Mouse (Mus musculus) kidney, adult 2 months (tissue): ENCODE data around the gene Pacs1. TPM values are rescaled to one million over a fixed set of nuclear protein-coding genes. Genes with fewer than 3 reads are reported as not detected.
"Not testable (repeated sequence)": the region's sequence is repeated elsewhere in the genome, so short reads cannot be mapped to it uniquely, and the experiment has no call there.

Source experiments
- DNase-seq: peaks from one replicate; pipeline ENCODE4 v3.0.0; 2021
- H3K27ac ChIP-seq: fragments of 200-500 bp; 2 replicates; pipeline ENCODE4 v1.5.1; 2012; ENCODE audit warnings: low read depth, low read length, control low read depth, inconsistent platforms; ENCODE audit not compliant: insufficient read depth
- H3K27me3 ChIP-seq: fragments of 200-500 bp; replicated peaks from 2 replicates; pipeline ENCODE4 v1.6.1; 2012; ENCODE audit warnings: mild to moderate bottlenecking, moderate library complexity, low read length, inconsistent platforms; ENCODE audit not compliant: control insufficient read depth, insufficient read depth
- H3K36me3 ChIP-seq: fragments of 200-500 bp; 2 replicates; pipeline ENCODE4 v1.6.1; 2012; ENCODE audit warnings: mild to moderate bottlenecking, moderate library complexity, low read length, inconsistent platforms; ENCODE audit not compliant: control insufficient read depth, insufficient read depth
- H3K4me1 ChIP-seq: fragments of 200-500 bp; 2 replicates; pipeline ENCODE4 v1.6.1; 2011; ENCODE audit warnings: low read length; ENCODE audit not compliant: control insufficient read depth, insufficient read depth
- H3K4me3 ChIP-seq: fragments of 200-500 bp; 2 replicates; pipeline ENCODE4 v1.5.1; 2011; ENCODE audit warnings: mild to moderate bottlenecking, low read depth, low read length, control low read depth; ENCODE audit not compliant: insufficient read depth
- CTCF ChIP-seq: fragments of 200-500 bp; conservative IDR thresholded peaks from 2 replicates; pipeline ENCODE4 v1.5.1; 2011; ENCODE audit warnings: low read depth, mild to moderate bottlenecking, control low read depth, low read length, moderate library complexity, mixed read lengths; ENCODE audit not compliant: insufficient read depth, insufficient read length
- POLR2A ChIP-seq: fragments of 200-500 bp; IDR thresholded peaks from one replicate; pipeline ENCODE4 v1.6.1; 2011; ENCODE audit warnings: low read depth, low read length, control low read depth
- WGBS: fragments of 180-500 bp; shearing (Covaris S2); methylation state at CpG from one replicate; pipeline ENCODE4 v1.1.7; 2018; 5-methylcytosine and 5-hydroxymethylcytosine counted together
- polyA plus RNA-seq: library from polyadenylated mRNA; depleted of rRNA; stranded (reverse); fragments of >200 nt; gene quantifications from 2 replicates; pipeline ENCODE4 v1.2.3, GENCODE M21; 2012

The Pacs1 gene
- polyA plus RNA-seq, 1 experiment = 16.1 TPM

DNA sequence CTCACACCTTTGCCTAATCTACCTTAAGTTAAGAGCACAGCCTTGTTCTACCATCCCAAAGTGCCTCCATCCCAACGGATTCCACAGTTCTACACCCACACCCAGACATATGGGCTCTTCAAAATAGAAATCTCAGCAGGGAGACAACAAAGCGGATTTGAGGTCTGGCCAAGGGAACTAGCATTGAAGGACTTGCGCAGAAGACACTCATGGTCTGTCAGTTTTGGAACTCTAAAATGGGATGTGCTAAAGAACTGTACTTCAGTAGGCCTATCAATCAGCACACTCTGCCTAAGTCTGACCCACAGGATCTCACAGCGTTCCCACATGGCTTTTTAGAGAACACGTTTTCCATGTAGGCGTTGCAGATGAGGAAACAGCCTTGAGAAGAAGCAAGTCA lies 122.6 kb downstream of the Pacs1 start:
- Histone ChIP-seq H3K4me3 (no peak overlapping the region), H3K27me3 (no peaks in the 10 kb centered on the region), H3K27ac (no peak overlapping the region), H3K4me1 (no peaks in the 10 kb centered on the region), H3K36me3 (no peaks in the 10 kb centered on the region)
- no peak for DNase-seq
- TF ChIP-seq CTCF (no peak), POLR2A (no peak)
- 97% methylated on average over 6 of the region's 6 CpGs for WGBS

DNA sequence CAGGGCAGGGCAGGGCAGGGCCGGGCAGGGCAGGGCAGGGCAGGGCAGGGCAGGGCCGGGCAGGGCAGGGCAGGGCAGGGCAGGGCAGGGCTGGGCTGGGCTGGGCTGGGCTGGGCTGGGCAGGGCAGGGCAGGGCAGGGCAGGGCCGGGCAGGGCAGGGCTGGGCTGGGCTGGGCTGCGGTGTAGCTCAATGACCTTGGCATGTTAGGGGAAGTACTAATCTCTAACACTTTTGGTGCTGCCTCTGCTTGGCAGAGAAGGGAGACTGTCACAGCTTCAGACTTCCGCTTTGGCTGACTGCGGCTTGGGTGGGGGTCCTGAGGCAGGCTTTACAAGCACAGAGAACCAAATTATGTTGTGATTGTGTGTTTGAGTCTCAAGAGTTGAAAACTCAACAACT lies 123.9 kb downstream of the Pacs1 start:
- not testable (repeated sequence) for H3K4me1 ChIP-seq, H3K27me3 ChIP-seq, H3K36me3 ChIP-seq, DNase-seq, H3K27ac ChIP-seq, H3K4me3 ChIP-seq
- WGBS = 73% methylated on average over 5 of the region's 6 CpGs

DNA sequence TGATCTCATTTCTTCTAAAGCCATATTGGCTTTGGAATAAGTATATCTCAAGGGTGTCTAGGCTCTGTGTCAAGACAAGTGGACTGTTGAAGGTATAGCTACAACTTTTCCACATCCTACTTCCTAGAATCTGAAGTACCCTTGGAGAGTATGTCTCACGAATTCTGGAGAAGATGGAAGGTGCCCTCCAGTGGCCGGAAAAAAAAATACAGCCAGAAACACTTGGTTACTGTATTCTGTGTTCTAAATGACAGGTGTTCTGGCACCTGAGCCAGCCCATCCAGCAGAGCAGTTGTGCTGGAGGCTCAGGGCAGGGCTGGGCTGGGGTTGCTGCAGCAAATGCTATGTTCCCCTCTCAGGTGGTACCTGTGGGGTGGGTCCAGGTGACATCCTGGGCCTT lies 133.3 kb downstream of the Pacs1 start:
- DNase-seq = peak; percentile 74
- TF ChIP-seq CTCF = peak; percentile 34
- TF ChIP-seq POLR2A = no peak
- Histone ChIP-seq H3K36me3 (no peaks in the 10 kb centered on the region), H3K4me3 (no peak overlapping the region), H3K4me1 (no peaks in the 10 kb centered on the region), H3K27me3 (no peaks in the 10 kb centered on the region), H3K27ac (no peak overlapping the region)
- 10% methylated on average over 2 of the region's 2 CpGs for WGBS

DNA sequence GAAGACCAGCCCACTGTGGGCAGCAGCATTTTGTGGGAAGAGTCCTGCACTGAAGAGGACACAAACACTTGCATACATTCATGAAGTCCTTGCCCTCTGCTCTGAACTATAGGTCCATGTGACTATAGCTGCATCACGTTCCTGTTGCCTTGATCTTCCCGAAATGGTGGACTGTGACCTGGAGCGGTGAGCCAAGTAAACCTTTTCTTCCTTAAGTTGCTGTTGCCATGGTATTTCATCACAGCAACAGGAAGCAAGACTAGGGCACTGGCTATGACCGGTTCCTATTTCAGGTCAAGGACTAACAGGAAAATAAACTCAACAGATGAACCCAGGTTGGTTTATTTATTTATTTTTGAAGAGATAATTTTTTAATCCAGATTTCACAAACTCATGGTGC lies 141.7 kb downstream of the Pacs1 start:
- no peak for DNase-seq
- Histone ChIP-seq H3K4me1 (no peaks in the 10 kb centered on the region), H3K36me3 (no peaks in the 10 kb centered on the region), H3K4me3 (no peak overlapping the region), H3K27me3 (no peaks in the 10 kb centered on the region), H3K27ac (no peak overlapping the region)
- TF ChIP-seq POLR2A = no peak
- no peak for TF ChIP-seq CTCF
- WGBS = 24% methylated on average over 4 of the region's 4 CpGs

DNA sequence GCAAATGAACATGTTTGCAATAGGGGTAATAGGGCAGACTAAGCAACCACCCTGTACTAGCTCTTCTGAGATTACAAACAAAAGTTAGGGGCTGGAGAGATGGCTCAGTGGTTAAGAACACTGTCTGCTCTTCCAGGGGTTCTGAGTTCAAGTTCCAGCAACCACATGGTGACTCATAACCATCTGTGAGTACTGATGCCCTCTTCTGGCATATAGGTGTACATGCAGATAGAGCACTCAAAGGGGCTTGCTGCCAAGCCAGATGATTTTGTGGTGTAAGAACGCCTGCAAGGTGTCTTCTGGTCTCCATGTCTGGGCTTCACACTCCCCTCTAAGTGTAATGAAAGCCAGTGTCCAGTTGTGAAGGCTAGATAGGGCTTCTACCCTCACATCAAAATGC lies 143.1 kb downstream of the Pacs1 start:
- no peaks in the 10 kb centered on the region for H3K27me3 ChIP-seq
- WGBS = 62% methylated on average over 1 of the region's 1 CpGs
- H3K4me1 ChIP-seq = no peaks in the 10 kb centered on the region
- H3K36me3 ChIP-seq = no peaks in the 10 kb centered on the region
- DNase-seq = no peak
- H3K27ac ChIP-seq = no peak overlapping the region
- H3K4me3 ChIP-seq = no peak overlapping the region
- peak; percentile 45 for TF ChIP-seq CTCF
- no peak for TF ChIP-seq POLR2A

DNA sequence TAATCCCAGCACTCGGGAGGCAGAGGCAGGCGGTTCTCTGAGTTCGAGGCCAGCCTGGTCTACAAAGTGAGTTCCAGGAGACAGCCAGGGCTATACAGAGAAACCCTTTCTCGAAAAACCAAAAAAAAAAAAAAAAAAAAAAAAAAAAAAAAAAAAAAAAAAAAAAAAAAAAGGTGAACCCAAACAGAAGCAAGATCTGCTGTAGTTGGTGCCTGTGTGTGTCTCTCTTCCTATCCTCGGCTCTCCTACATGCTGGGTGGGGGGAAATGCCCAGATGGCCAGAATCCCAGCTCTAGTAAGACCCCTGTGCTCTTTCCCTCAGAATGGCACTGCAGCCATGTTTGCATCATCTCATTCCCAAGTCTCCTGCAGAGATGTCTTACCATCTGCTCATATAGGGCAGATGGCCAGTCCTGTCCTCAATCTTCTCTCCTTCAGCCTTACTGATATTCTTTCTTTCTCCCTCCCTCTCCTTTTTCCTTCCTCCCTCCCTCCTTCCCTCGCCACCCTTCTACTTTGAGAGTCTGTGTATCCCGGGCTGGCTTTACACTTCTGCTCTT lies 148.8 kb downstream of the Pacs1 start:
- TF ChIP-seq POLR2A = no peak
- TF ChIP-seq CTCF = no peak
- Histone ChIP-seq H3K4me1 (no peaks in the 10 kb centered on the region), H3K36me3 (no peaks in the 10 kb centered on the region), H3K27ac (no peak overlapping the region), H3K27me3 (no peaks in the 10 kb centered on the region), H3K4me3 (no peak overlapping the region)
- WGBS = 77% methylated on average over 7 of the region's 7 CpGs
- DNase-seq = no peak

DNA sequence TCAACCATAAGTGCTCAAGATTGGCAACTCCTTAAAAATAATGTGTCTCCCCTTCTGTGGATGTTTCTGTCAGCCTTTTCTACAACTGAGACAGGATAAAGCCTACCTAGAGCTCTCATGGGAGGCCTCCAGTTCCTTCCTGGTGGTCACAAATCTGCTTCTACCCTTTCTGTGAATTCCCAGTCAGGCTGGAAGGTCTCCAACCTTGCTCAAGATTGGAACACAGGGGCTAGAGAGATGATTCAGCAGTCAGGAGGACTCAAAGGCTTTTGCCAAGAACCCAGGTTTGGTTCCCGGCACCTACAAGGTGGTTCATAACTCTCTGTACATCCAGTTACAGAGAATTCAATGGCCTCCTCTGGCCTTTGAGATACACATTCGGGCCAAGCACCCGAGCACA lies 149.7 kb downstream of the Pacs1 start:
- WGBS = 84% methylated on average over 3 of the region's 3 CpGs
- H3K4me3 ChIP-seq = no peak overlapping the region
- TF ChIP-seq POLR2A (no peak), CTCF (no peak)
- no peaks in the 10 kb centered on the region for H3K27me3 ChIP-seq
- H3K4me1 ChIP-seq = no peaks in the 10 kb centered on the region
- DNase-seq = no peak
- no peak overlapping the region for H3K27ac ChIP-seq
- H3K36me3 ChIP-seq = no peaks in the 10 kb centered on the region

DNA sequence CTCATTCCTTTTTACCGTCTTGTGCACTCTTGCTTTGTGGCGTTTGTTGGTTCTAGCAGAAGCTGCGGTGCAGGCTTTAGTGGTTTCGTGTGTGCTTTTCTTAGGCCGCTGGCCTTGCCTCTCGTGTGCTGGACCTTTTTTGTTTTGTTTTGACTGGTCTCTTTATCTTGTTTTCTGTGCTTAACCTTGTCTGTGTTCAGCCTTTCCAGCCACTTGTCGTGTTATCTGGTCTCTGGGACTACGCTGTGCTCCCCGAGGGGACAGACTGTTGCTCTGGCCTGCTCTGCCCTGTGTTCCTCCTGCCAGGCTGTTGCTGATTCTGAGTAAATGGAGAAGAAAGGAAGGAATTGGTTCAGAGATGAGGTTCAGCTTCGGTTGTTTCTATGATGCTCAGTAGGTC lies 150.4 kb downstream of the Pacs1 start:
- Histone ChIP-seq H3K4me1 (no peaks in the 10 kb centered on the region), H3K36me3 (no peaks in the 10 kb centered on the region), H3K27me3 (no peaks in the 10 kb centered on the region), H3K27ac (no peak overlapping the region), H3K4me3 (no peak overlapping the region)
- no peak for DNase-seq
- TF ChIP-seq CTCF (no peak), POLR2A (no peak)
- WGBS = 83% methylated on average over 10 of the region's 10 CpGs

DNA sequence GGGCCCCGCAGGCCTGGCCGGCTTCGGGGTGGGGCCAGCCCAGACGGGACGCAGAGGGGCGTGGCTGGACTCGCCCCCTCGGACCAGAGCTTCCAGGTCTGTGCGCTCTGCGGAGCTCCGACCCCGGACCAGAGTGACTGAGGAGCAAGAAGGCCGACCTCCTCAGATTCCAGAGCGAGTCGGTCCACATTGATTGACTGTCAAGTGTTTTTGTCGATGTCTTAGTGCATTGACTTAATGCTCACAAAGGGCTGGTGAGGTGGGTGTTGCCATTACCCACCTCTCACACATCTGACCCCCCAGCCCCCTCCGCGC lies 154.6 kb downstream of the Pacs1 start, which contains the start of gene Klc2:
Gene Klc2 (minus strand): TSS at position 177 of the 315 bp plus-strand sequence.
- no peak for DNase-seq
- H3K27ac ChIP-seq = peak within 1 kb of the TSS; percentile 69
- H3K27me3 ChIP-seq = no peaks in the 10 kb centered on the region
- H3K4me3 ChIP-seq = peak within 1 kb of the TSS; percentile 71
- H3K4me1 ChIP-seq = no peaks in the 10 kb centered on the region
- WGBS = 2% methylated on average over 18 of the region's 18 CpGs
- no peak for TF ChIP-seq CTCF
- no peak for TF ChIP-seq POLR2A
- no peaks in the 10 kb centered on the region for H3K36me3 ChIP-seq
